Mouse (Mus musculus): ENCODE measurements around the gene Tmem86b. TPM values are rescaled to one million over a fixed set of nuclear protein-coding genes. Genes with fewer than 3 reads are reported as not detected.

The Tmem86b gene
- 1.7 and 2.3 TPM in 2 replicates for polyA plus RNA-seq (2015; fragmentation: Nextera tagmentation; extraction: Ambion mirVana)

DNA sequence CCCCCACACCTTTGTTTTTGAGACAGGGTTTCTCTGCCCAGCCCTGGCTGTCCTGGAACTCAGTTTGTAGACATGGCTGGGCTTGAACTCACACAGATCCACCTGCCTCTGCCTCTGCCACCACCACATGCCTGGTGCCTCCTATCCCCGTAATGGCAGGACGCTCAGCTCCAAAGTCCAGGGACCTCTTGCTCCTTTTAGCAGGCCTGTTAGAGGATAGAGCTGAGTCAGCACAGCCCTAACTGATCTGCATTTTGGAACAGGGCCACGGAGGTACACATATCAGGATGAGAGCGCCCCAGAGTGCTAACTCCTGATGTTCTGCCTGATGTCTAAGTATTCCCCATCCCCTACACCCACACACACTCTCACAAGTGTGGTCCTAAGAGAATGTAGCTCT, at the start of gene Tmem86b:
Gene Tmem86b (minus strand): TSS at position 392 of the 400 bp plus-strand sequence.
- 94% methylated on average over 4 of the region's 4 CpGs for whole genome bisulfite sequencing
- Histone ChIP-seq H3K4me3 (replicated peaks) (no peak within 1 kb of the TSS), H3K27ac (replicated peaks) (no peak within 1 kb of the TSS), H3K36me3 (peaks cover 67% of the 10 kb centered on the region), H3K27me3 (replicated peaks) (no peaks in the 10 kb centered on the region), H3K4me2 (no peak within 1 kb of the TSS), H3K9me3 (replicated peaks) (no peaks in the 10 kb centered on the region), H3K4me1 (no peaks in the 10 kb centered on the region), H3K9ac (replicated peaks) (no peak within 1 kb of the TSS)
- no peak for ATAC-seq (ENCODE audit: low FRiP score)

DNA sequence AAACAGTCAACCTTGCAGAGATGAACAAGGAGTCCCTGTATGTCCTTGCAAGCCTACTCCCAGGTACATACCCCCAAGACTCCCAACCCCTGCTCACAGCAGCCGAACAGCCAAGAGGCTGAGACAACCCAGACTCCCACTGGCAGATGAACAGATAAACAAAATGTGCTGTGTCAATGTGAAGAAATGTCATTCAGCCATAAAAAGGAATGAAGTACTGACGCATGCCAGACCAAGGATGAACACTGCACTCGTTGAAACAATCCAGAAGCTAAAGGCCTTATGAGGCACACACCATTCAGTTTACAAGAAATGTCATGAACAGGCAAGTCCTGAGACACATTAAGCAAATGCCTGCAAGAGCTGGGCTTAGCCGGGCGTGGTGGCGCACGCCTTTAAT, 44.0 kb upstream of the Tmem86b start:
- Histone ChIP-seq H3K4me1 (peaks cover 6% of the 10 kb centered on the region; the same call in 1 of the 2 replicates), H3K36me3 (peaks cover 65% of the 10 kb centered on the region), H3K27ac (replicated peaks) (no peak overlapping the region), H3K27me3 (replicated peaks) (no peaks in the 10 kb centered on the region), H3K9me3 (replicated peaks) (no peaks in the 10 kb centered on the region), H3K9ac (replicated peaks) (no peak overlapping the region), H3K4me2 (no peak overlapping the region), H3K4me3 (replicated peaks) (no peak overlapping the region)
- WGBS = 94% methylated on average over 7 of the region's 7 CpGs
- no peak for ATAC-seq (ENCODE audit: low FRiP score)

DNA sequence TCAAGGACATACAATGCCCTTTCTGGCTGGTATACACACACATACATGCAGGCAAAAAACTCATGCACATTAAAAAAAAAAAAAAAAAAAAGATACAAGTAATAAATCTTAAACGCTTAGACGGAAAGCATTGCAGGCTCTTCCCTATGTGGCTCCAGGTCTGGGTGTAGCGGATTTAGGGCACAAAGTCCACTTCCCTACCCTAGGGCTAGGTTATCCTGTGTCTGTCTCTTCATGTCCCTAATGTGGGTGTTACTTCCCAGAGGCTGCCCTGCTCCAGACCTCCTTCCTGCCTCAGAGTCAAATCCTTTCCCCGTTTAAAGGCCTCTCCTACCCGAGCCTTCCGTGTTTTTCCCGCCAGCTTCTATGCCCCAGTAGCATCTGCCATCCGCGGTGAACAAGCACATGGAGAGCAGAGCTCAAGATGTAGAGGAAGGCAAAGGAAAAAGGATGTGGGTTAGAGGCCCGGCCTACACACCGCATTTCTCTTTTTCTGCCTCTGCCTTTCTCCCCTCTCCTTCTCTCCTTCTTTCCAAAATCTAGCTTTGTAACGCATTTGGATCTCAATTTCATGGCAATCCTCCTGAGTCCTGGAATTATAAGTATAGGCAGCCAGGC, 43.0 kb upstream of the Tmem86b start:
- H3K9ac ChIP-seq (replicated peaks) = no peak overlapping the region; the same call in 1 of the 2 replicates
- H3K4me3 ChIP-seq (replicated peaks) = no peak overlapping the region
- no peak overlapping the region for H3K4me2 ChIP-seq
- peaks cover 6% of the 10 kb centered on the region; the same call in 1 of the 2 replicates for H3K4me1 ChIP-seq
- H3K27me3 ChIP-seq (replicated peaks) = no peaks in the 10 kb centered on the region
- H3K27ac ChIP-seq (replicated peaks) = no peak overlapping the region
- no peaks in the 10 kb centered on the region for H3K9me3 ChIP-seq (replicated peaks)
- 90% methylated on average over 12 of the region's 12 CpGs for WGBS
- ATAC-seq (ENCODE audit: low FRiP score) = no peak
- H3K36me3 ChIP-seq = peaks cover 66% of the 10 kb centered on the region

DNA sequence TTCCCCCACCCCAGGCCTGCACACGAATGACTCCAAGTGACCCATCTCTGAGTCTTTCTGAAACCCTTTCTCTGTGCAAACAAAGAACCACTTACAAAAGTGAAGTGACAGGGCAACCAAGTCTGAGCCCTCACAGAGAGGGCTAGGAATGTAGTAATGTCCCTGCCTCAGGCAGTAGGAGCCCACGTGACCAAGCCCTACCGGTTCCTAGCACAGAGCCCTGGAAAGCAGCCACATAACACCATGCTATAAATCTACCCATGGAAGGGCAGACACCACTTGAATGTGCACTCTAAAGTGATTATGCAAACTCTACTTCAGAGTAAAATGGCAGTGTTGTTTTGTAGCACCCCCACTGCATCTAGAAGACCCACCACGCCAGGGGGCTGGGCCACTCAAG, 40.7 kb upstream of the Tmem86b start:
- no peaks in the 10 kb centered on the region for H3K9me3 ChIP-seq (replicated peaks)
- peak overlapping the region; percentile 75 for H3K27ac ChIP-seq (replicated peaks)
- no peak overlapping the region for H3K4me3 ChIP-seq (replicated peaks)
- peaks cover 70% of the 10 kb centered on the region for H3K36me3 ChIP-seq
- WGBS = 33% methylated on average over 4 of the region's 4 CpGs
- no peaks in the 10 kb centered on the region for H3K27me3 ChIP-seq (replicated peaks)
- ATAC-seq (ENCODE audit: low FRiP score) = peak; percentile 92
- H3K4me2 ChIP-seq = no peak overlapping the region
- peaks cover 6% of the 10 kb centered on the region; the same call in 1 of the 2 replicates for H3K4me1 ChIP-seq
- no peak overlapping the region for H3K9ac ChIP-seq (replicated peaks)

DNA sequence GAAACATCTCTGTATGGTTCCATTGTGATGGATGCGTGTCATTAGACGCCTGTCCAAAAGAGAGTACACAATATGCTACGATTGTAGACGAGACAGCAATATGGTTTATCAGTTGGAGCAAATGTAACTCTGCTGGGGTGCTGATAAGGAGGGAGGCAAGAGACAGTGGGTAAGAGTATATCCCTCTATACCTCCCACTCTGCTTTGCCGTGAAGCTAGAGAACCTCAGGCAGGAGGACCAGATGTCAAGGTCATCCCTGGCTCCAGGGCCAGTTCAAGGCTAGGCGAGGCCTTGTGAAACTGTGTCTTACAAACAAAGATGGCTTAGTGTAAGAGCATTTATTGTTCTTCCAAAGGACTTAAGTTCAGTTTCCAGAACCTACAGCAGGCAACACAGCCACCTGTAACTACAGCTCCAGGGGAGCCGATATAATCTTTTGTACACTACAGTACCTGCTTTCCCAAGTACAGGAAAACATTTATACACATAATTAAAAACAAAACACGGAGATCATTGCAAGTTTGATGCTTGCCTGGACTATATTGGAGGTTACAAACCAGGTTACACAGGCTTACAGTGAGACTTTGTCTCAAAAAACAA, 39.5 kb upstream of the Tmem86b start:
- Histone ChIP-seq H3K9ac (replicated peaks) (no peak overlapping the region), H3K27ac (replicated peaks) (no peak overlapping the region), H3K4me2 (no peak overlapping the region), H3K36me3 (peaks cover 73% of the 10 kb centered on the region), H3K9me3 (replicated peaks) (no peaks in the 10 kb centered on the region), H3K27me3 (replicated peaks) (no peaks in the 10 kb centered on the region), H3K4me3 (replicated peaks) (no peak overlapping the region), H3K4me1 (peaks cover 6% of the 10 kb centered on the region; the same call in 1 of the 2 replicates)
- WGBS = 88% methylated on average over 8 of the region's 8 CpGs
- no peak for ATAC-seq (ENCODE audit: low FRiP score)

DNA sequence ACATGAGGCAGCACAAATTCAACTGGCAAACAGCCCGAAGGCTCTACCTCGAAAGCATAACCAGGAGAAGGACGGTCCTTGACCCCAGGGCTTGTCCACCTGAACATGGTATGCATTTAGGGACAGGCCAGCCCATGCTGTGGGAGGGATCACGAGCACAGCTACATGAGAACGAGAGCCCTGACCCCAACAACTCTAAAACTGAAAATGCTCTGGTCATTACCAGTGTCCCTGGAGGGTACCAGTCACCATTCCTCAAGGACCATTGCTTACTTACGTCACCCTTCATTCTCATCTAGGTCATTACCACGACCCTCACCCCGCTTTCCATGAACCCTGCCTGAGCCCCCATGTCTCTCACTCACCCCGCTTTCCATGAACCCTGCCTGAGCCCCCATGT, 37.9 kb upstream of the Tmem86b start:
- H3K27me3 ChIP-seq (replicated peaks) = no peaks in the 10 kb centered on the region
- H3K9ac ChIP-seq (replicated peaks) = no peak overlapping the region
- H3K4me3 ChIP-seq (replicated peaks) = no peak overlapping the region
- H3K4me2 ChIP-seq = no peak overlapping the region
- no peak for ATAC-seq (ENCODE audit: low FRiP score)
- 96% methylated on average over 9 of the region's 9 CpGs for WGBS
- H3K4me1 ChIP-seq = peaks cover 6% of the 10 kb centered on the region; the same call in 1 of the 2 replicates
- no peaks in the 10 kb centered on the region for H3K9me3 ChIP-seq (replicated peaks)
- H3K36me3 ChIP-seq = peaks cover 66% of the 10 kb centered on the region
- H3K27ac ChIP-seq (replicated peaks) = no peak overlapping the region

DNA sequence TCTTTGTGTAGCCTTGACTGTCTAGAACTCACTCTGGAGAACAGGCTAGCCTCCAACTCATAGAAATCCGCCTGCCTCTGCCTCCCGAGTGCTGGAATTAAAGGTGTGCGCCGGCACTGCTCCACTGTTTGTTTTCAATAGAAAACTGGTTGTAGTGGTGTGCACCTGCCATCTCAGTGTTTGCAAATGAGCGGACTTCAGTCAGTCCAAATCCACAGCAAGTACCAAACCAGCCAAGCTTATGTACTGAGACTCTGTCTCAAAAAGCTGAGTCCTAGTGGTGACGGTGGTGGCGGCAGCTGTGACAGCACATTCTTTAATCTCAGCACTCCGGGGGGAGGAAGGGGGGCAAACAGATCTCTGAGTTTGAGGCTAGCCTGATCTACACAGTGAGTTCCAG, 37.3 kb upstream of the Tmem86b start:
- Histone ChIP-seq H3K4me2 (no peak overlapping the region), H3K36me3 (peaks cover 71% of the 10 kb centered on the region), H3K9me3 (replicated peaks) (no peaks in the 10 kb centered on the region), H3K9ac (replicated peaks) (no peak overlapping the region), H3K4me3 (replicated peaks) (no peak overlapping the region), H3K27ac (replicated peaks) (no peak overlapping the region), H3K4me1 (peaks cover 6% of the 10 kb centered on the region; the same call in 1 of the 2 replicates), H3K27me3 (replicated peaks) (no peaks in the 10 kb centered on the region)
- no peak for ATAC-seq (ENCODE audit: low FRiP score)
- 95% methylated on average over 8 of the region's 8 CpGs for WGBS

DNA sequence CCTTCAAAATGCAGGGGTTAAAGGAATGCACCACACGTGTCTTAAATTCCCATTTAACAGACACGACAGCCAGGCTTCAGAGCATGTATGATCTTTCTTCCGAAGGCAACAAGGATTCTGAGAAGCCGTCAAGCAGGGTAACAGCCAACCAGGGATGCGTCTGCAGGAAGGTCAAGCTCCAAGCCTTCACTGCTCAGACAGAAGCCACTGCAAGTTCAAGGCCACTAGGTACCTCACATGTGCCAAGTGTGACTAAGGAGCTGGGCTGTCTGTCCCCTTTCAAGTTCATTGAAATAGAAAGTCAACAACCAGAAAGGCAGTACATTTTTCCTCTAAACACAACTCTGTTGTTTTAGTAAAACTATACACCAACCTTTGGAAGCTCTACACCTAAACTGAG, 35.6 kb upstream of the Tmem86b start:
- 97% methylated on average over 5 of the region's 5 CpGs for WGBS
- no peak for ATAC-seq (ENCODE audit: low FRiP score)
- Histone ChIP-seq H3K9ac (replicated peaks) (no peak overlapping the region), H3K4me3 (replicated peaks) (no peak overlapping the region), H3K27ac (replicated peaks) (no peak overlapping the region), H3K27me3 (replicated peaks) (no peaks in the 10 kb centered on the region), H3K36me3 (peaks cover 83% of the 10 kb centered on the region), H3K4me1 (peaks cover 3% of the 10 kb centered on the region; the same call in 1 of the 2 replicates), H3K9me3 (replicated peaks) (no peaks in the 10 kb centered on the region), H3K4me2 (no peak overlapping the region)

DNA sequence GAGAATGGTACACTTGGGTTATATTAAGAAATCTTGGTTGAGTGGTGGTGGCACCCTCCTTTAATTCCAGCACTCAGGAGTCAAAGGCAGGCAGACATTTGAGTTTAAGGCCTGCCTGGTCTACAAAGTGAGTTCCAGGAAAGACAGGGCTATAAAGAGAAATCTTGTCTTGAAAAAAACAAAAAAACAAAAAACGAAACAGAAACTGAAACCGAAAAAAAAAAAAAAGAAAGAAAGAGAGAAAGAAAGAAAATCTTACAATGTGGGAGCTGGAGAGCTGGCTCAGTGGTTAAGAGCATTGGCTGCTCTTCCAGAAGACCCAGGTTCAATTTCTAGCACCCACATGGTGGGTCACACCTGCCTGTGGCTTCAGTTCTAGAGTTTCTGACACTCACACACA, 32.5 kb upstream of the Tmem86b start:
- no peak overlapping the region for H3K4me2 ChIP-seq

DNA sequence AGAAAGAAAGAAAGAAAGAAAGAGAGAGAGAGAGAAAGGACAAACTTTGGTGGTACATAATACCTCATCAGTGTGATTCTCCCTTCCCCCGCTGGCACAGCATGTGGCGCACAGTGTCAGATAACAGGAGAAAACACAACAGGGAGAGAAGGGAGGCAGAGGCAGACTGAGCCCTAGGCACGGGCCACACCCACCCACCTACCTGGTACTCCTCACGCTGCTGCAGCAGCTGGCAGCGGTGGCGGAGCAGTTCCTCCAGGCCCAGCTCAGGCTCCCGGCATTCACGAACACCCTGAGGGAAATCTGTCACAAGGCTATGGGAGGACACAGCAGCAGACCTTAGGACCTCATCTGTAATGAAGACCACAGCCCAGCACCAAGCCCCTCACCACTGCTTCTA, 32.0 kb upstream of the Tmem86b start:
- no peaks in the 10 kb centered on the region for H3K9me3 ChIP-seq (replicated peaks)
- H3K9ac ChIP-seq (replicated peaks) = no peak overlapping the region
- no peaks in the 10 kb centered on the region for H3K27me3 ChIP-seq (replicated peaks)
- no peak overlapping the region for H3K4me3 ChIP-seq (replicated peaks)
- H3K27ac ChIP-seq (replicated peaks) = no peak overlapping the region
- no peak overlapping the region for H3K4me2 ChIP-seq
- no peak for ATAC-seq (ENCODE audit: low FRiP score)
- WGBS = 83% methylated on average over 8 of the region's 8 CpGs
- H3K36me3 ChIP-seq = peaks cover 54% of the 10 kb centered on the region
- peaks cover 15% of the 10 kb centered on the region for H3K4me1 ChIP-seq

More for the DNA sequence above, 32.5 kb upstream of the Tmem86b start:
- H3K9me3 ChIP-seq (replicated peaks) = no peaks in the 10 kb centered on the region
- H3K27ac ChIP-seq (replicated peaks) = no peak overlapping the region
- no peak overlapping the region for H3K9ac ChIP-seq (replicated peaks)
- peaks cover 15% of the 10 kb centered on the region for H3K4me1 ChIP-seq
- 78% methylated on average over 2 of the region's 2 CpGs for WGBS
- no peaks in the 10 kb centered on the region for H3K27me3 ChIP-seq (replicated peaks)
- ATAC-seq (ENCODE audit: low FRiP score) = no peak
- peaks cover 59% of the 10 kb centered on the region for H3K36me3 ChIP-seq
- no peak overlapping the region for H3K4me3 ChIP-seq (replicated peaks)

DNA sequence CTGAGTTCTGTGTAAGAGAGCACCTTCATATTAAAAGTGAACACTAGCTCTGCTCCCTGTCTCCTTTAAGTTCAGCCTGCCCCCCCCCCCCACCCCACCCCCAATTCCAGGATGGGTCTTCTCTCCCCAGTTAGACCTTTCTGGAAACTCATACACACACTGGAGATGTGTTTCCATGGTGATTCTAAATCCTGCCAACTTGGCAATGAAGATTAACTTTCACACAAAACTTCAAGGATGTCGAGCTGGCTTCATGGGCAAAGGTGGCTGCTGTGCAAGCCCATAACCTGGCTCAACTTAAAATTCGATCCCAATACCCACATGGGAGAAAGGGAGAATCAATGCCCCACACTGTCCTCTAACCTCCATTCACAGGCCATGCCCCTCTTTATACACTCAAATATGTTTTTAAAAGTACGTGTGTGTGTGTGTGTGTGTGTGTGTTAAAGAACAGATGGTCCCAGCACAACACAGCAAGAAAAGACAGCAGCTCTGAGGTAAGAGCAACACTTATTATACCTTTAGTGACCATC, 28.8 kb upstream of the Tmem86b start:
- Histone ChIP-seq H3K4me3 (replicated peaks) (peak overlapping the region; percentile 91), H3K4me2 (peak overlapping the region; percentile 89)
- 51% methylated on average over 3 of the region's 3 CpGs for WGBS

More for the DNA sequence above, 28.8 kb upstream of the Tmem86b start:
- Histone ChIP-seq H3K36me3 (peaks cover 29% of the 10 kb centered on the region), H3K9ac (replicated peaks) (peak overlapping the region; percentile 96; the same call in 1 of the 2 replicates), H3K27ac (replicated peaks) (peak overlapping the region; percentile 96), H3K27me3 (replicated peaks) (no peaks in the 10 kb centered on the region), H3K9me3 (replicated peaks) (no peaks in the 10 kb centered on the region), H3K4me1 (peaks cover 46% of the 10 kb centered on the region)
- no peak for ATAC-seq (ENCODE audit: low FRiP score)

All from neural tube, embryonic 15.5 days (tissue).